Mouse (Mus musculus) hindbrain, embryonic 16.5 days (tissue): ENCODE measurements at regions not wholly inside any gene's neighbourhood (a gene's known extent, or its start where the extent isn't known, plus 50 kb on each side); places are given as distances from the start of the nearest gene placed in this dataset.

Experiments
- ATAC-seq: fragments of 200-750 bp; cut with Nextera tagmentation; 2 replicates; pipeline ENCODE4 v1.8.0; 2017; ENCODE audit warnings: moderate TSS enrichment, moderate library complexity
- H3K27ac ChIP-seq: fragments of 300-500 bp; sonication (generic); 2 replicates; pipeline ENCODE4 v1.5.1; 2014; ENCODE audit warnings: low read depth, mild to moderate bottlenecking, control low read depth, low read length, moderate library complexity
- H3K27me3 ChIP-seq: fragments of 300-500 bp; sonication (generic); replicated peaks from 2 replicates; pipeline ENCODE4 v1.6.1; 2014; ENCODE audit warnings: low read length; ENCODE audit not compliant: control insufficient read depth, insufficient read depth
- H3K36me3 ChIP-seq: fragments of 300-500 bp; sonication (generic); 2 replicates; pipeline ENCODE4 v1.6.1; 2014; ENCODE audit warnings: mild to moderate bottlenecking, low read length, moderate library complexity, mixed read lengths; ENCODE audit not compliant: control insufficient read depth, insufficient read depth
- H3K4me1 ChIP-seq: fragments of 300-500 bp; sonication (generic); 2 replicates; pipeline ENCODE4 v1.6.1; 2014; ENCODE audit warnings: low read depth, low read length; ENCODE audit not compliant: control insufficient read depth, insufficient read depth
- H3K4me2 ChIP-seq: fragments of 300-500 bp; sonication (generic); 2 replicates; pipeline ENCODE4 v1.6.1; 2014; ENCODE audit warnings: mild to moderate bottlenecking, low read length, control low read depth, moderate library complexity
- H3K4me3 ChIP-seq: fragments of 300-500 bp; sonication (generic); 2 replicates; pipeline ENCODE4 v1.5.1; 2014; ENCODE audit warnings: mild to moderate bottlenecking, low read length, control low read depth, moderate library complexity
- H3K9ac ChIP-seq: fragments of 300-500 bp; sonication (generic); 2 replicates; pipeline ENCODE4 v1.6.1; 2014; ENCODE audit warnings: low read depth, mild to moderate bottlenecking, control low read depth, low read length, moderate library complexity
- H3K9me3 ChIP-seq: fragments of 300-500 bp; sonication (generic); 2 replicates; pipeline ENCODE4 v1.6.1; 2014; ENCODE audit warnings: mild to moderate bottlenecking, low read length, moderate library complexity; ENCODE audit not compliant: control insufficient read depth
- WGBS: fragments of 180-500 bp; shearing (Covaris S2); extraction: QIAGEN DNeasy Blood & Tissue Kit; methylation state at CpG from one replicate; pipeline ENCODE4 v1.1.7; 2014; 5-methylcytosine and 5-hydroxymethylcytosine counted together

DNA sequence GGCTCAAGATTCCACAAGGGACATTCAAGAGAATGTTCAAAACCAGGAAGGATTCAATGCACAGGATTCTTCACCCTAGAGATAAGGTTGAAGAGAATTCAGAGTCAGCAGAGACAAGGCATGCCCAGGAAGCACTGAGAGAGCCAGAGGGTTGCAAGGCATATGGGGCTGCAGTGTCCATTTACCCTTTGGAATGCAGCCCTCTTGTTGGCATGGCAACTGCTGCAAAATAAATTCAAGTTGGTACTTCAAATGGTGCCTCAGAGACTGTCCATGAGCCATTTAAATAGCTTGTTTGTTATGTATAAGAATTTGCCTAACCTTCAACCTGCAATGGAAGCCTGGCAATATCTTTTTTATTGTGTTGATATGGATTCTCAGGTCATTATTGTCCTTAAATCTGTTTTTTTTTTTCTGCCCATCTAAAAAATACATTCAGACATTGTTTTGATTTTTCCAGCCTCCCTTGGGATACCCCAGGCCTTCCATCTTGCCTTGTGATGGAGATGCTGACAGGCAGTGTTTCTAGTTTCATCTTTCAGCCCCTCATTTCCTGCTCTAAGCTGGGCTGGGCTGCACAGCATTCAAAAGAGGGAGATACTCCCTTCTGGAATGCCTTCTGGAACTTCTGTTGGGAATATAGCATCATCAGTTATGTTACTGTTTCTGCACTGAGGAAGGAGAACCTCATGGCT lies 791.9 kb upstream of the 4930452B06Rik start:
- H3K27ac ChIP-seq: no peak overlapping the region
- no peaks in the 10 kb centered on the region for H3K36me3 ChIP-seq
- peak; percentile 60; the same call in 1 of the 2 replicates for ATAC-seq

DNA sequence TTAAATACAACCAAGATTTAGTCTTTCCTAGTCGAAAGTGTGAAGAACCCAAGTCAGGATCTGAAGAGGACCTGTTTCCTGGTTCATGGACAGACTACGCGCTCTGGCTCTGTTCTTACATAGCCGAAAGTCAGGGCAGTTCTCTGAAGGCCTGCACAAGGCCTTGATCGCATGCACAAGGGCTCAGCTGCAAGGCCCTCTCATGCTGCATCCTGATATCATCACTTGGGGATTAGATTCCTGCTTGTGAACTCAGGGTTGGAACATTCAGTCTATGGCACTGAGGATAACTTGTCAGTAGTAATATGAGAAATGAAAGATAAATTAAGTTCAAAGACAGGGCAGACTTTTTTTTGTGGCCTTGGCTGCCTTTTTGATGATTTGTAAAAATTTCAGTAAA lies 789.9 kb upstream of the 4930452B06Rik start:
- H3K27ac ChIP-seq: no peak overlapping the region
- no peak overlapping the region for H3K4me3 ChIP-seq
- H3K4me1 ChIP-seq: no peaks in the 10 kb centered on the region
- H3K9ac ChIP-seq: no peak overlapping the region
- no peaks in the 10 kb centered on the region for H3K27me3 ChIP-seq
- 97% methylated on average over 5 of the region's 5 CpGs for WGBS
- H3K4me2 ChIP-seq: no peak overlapping the region
- no peaks in the 10 kb centered on the region for H3K9me3 ChIP-seq
- H3K36me3 ChIP-seq: no peaks in the 10 kb centered on the region
- ATAC-seq: no peak

More for the DNA sequence above, 791.9 kb upstream of the 4930452B06Rik start:
- Histone ChIP-seq H3K4me2 (no peak overlapping the region), H3K4me3 (no peak overlapping the region), H3K9me3 (no peaks in the 10 kb centered on the region), H3K9ac (no peak overlapping the region), H3K4me1 (no peaks in the 10 kb centered on the region), H3K27me3 (no peaks in the 10 kb centered on the region)

- no peak overlapping the region for H3K27ac ChIP-seq
- no peaks in the 10 kb centered on the region for H3K36me3 ChIP-seq
- WGBS: 42% methylated on average over 3 of the region's 3 CpGs
- H3K9me3 ChIP-seq: no peaks in the 10 kb centered on the region
- H3K4me3 ChIP-seq: no peak overlapping the region
- ATAC-seq: peak; percentile 71
- H3K4me2 ChIP-seq: no peak overlapping the region
- H3K4me1 ChIP-seq: no peaks in the 10 kb centered on the region
- H3K27me3 ChIP-seq: no peaks in the 10 kb centered on the region
- H3K9ac ChIP-seq: no peak overlapping the region
These were observed 783.9 kb upstream of the 4930452B06Rik start for GRCm38 (mm10) chr14:9449942-9450341.

DNA sequence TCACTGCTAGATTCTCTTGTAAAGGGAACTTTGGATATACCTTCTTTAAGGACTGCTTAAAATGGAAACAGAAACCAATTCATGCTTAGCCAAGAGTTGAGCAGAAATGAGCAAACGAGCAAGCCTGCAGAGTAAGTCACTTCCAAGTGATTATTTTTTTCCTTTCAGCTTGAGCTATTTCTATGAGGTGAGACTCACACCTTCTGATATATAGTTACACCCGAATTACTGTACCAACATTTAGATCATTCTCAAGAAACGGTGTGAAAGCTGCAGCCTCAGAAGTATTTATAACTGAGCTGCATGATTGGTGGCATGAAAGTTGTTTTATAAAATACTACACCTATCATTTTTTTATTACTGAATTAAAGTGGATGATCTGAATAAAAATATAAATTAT lies 771.9 kb upstream of the 4930452B06Rik start:
- no peak for ATAC-seq
- Histone ChIP-seq H3K27ac (no peak overlapping the region), H3K9ac (no peak overlapping the region), H3K9me3 (no peaks in the 10 kb centered on the region), H3K27me3 (no peaks in the 10 kb centered on the region), H3K36me3 (no peaks in the 10 kb centered on the region), H3K4me3 (no peak overlapping the region), H3K4me2 (no peak overlapping the region), H3K4me1 (no peaks in the 10 kb centered on the region)
- 78% methylated on average over 3 of the region's 3 CpGs for WGBS

DNA sequence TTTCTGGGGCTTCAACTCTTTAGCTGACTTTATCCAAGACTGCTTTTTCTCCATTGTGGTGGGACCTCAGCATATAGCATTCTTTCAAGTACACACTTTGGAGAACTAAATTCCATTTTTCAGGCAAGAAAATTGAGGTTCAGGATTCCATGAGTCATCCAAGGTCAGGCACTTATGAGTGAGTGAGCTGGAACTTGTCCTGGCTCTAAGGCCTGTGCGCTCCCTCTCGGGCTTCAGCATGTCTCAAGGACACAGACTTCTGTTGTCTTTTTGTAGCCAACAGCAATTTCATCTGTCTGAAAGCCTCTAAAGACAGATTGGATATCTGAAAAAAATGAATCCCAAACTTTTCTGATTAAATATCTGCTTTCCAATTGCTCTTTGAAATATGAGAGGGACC lies 769.1 kb upstream of the 4930452B06Rik start:
- 93% methylated on average over 2 of the region's 2 CpGs for WGBS
- H3K9me3 ChIP-seq: no peaks in the 10 kb centered on the region
- H3K4me3 ChIP-seq: no peak overlapping the region
- H3K36me3 ChIP-seq: no peaks in the 10 kb centered on the region
- H3K4me1 ChIP-seq: no peaks in the 10 kb centered on the region
- no peak for ATAC-seq
- no peaks in the 10 kb centered on the region for H3K27me3 ChIP-seq
- no peak overlapping the region for H3K4me2 ChIP-seq
- no peak overlapping the region for H3K27ac ChIP-seq
- no peak overlapping the region for H3K9ac ChIP-seq

GRCm38 (mm10) chr14:9433081-9433590 lies 767.1 kb upstream of the 4930452B06Rik start:
- Histone ChIP-seq H3K4me1 (no peaks in the 10 kb centered on the region), H3K9ac (no peak overlapping the region), H3K27me3 (no peaks in the 10 kb centered on the region), H3K9me3 (no peaks in the 10 kb centered on the region), H3K36me3 (no peaks in the 10 kb centered on the region), H3K4me3 (no peak overlapping the region), H3K27ac (no peak overlapping the region), H3K4me2 (no peak overlapping the region)
- no peak for ATAC-seq
- 66% methylated on average over 1 of the region's 1 CpGs for WGBS

DNA sequence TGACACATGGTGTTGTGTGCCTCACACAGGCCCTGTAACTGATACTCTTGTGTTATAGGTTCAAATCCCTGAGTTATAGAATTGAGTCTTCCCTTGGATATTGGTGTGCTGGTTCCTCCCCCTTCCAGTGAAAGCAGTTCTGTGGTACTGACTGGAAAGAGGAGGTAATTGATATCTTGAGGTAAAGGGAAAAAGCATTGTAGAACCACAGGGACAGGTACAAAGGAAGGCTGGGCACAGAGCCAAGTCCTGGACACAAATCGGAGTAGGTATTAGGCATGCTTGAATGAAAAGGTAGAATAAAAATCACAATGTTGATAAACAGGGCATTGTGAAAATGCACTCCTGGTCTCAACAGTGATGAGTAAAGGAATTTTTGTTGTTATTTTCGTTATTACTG lies 765.8 kb upstream of the 4930452B06Rik start:
- Histone ChIP-seq H3K4me1 (no peaks in the 10 kb centered on the region), H3K9ac (no peak overlapping the region), H3K36me3 (no peaks in the 10 kb centered on the region), H3K27me3 (no peaks in the 10 kb centered on the region), H3K4me2 (no peak overlapping the region), H3K9me3 (no peaks in the 10 kb centered on the region), H3K27ac (no peak overlapping the region), H3K4me3 (no peak overlapping the region)
- no peak for ATAC-seq
- WGBS: 71% methylated on average over 2 of the region's 2 CpGs

GRCm38 (mm10) chr14:9411822-9412403 lies 745.9 kb upstream of the 4930452B06Rik start:
- H3K27ac ChIP-seq: no peak overlapping the region
- H3K4me3 ChIP-seq: no peak overlapping the region
- H3K27me3 ChIP-seq: no peaks in the 10 kb centered on the region
- no peaks in the 10 kb centered on the region for H3K36me3 ChIP-seq
- WGBS: 76% methylated on average over 4 of the region's 4 CpGs
- H3K9ac ChIP-seq: no peak overlapping the region
- no peak for ATAC-seq
- no peaks in the 10 kb centered on the region for H3K9me3 ChIP-seq
- no peak overlapping the region for H3K4me2 ChIP-seq
- H3K4me1 ChIP-seq: no peaks in the 10 kb centered on the region

- no peaks in the 10 kb centered on the region for H3K36me3 ChIP-seq
- WGBS: 89% methylated on average over 7 of the region's 7 CpGs
- H3K9ac ChIP-seq: no peak overlapping the region
- no peak overlapping the region for H3K4me3 ChIP-seq
- no peak overlapping the region for H3K4me2 ChIP-seq
- no peak for ATAC-seq
- H3K9me3 ChIP-seq: no peaks in the 10 kb centered on the region
- H3K27ac ChIP-seq: no peak overlapping the region
- no peaks in the 10 kb centered on the region for H3K4me1 ChIP-seq
- no peaks in the 10 kb centered on the region for H3K27me3 ChIP-seq
These were observed 737.6 kb upstream of the 4930452B06Rik start for GRCm38 (mm10) chr14:9403688-9404087.
